Mouse (Mus musculus): ENCODE results near the gene Gm21748. TPM values are rescaled to one million over a fixed set of nuclear protein-coding genes. Genes with fewer than 3 reads are reported as not detected.

The Gm21748 gene
- total RNA-seq (2023), result not detected in 4 replicates

DNA sequence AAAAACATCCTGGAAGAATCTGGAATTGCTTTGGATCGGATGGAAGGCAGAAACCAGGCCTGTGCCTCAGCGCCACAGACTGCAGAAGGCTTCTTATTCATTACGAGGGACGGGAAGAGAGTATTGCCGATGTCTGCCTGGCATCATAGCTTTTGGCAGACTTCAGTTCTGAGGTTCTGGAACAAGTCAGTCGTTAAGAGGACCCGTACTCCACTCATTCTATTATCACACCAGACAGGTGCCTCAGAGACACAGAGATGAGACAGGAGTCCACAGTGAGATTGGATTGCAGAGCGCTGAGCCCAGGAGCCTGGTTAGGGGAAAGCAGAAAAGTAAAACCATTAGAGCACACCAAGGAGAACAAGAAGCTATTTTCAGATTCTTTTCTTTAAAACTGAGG, at the start of gene Gm21748:
Gene Gm21748, minus strand, starts transcription at position 101 of the 400 bp plus-strand sequence.

Other genes starting within 250 kb of the Gm21748 start
- not detected in 4 replicates for gene Gm21860, start 84.4 kb downstream of the Gm21748 start, total RNA-seq (2023)
- gene Gm47283, start 54.4 kb downstream of the Gm21748 start, total RNA-seq (2023), result not detected in 4 replicates